9 mouse cellular contexts compared by ENCODE assay signal in genomic region chr5:118789226-118789625, GRCm38 (mm10).
"Had no signal": no experiment of that assay in that cellular context is flagged by ENCODE, and none has a peak within 500 bp of the region (broad histone marks: within the 10 kb centered on the region; RNA-seq: fewer than 3 reads in every experiment).

No protein-coding gene starts in this region.

- DNase-seq: liver, postnatal 0 days; lung, adult 2 months; lung, postnatal 14 days; lung, postnatal 36 days; right cerebral cortex, postnatal 14 days; spleen, adult 18-20 months; thymus, adult 18-20 months; thymus, postnatal 14 days; thymus, postnatal 36 days had no signal
